ENCODE assay signal across 13 mouse cellular contexts in the genomic region with DNA sequence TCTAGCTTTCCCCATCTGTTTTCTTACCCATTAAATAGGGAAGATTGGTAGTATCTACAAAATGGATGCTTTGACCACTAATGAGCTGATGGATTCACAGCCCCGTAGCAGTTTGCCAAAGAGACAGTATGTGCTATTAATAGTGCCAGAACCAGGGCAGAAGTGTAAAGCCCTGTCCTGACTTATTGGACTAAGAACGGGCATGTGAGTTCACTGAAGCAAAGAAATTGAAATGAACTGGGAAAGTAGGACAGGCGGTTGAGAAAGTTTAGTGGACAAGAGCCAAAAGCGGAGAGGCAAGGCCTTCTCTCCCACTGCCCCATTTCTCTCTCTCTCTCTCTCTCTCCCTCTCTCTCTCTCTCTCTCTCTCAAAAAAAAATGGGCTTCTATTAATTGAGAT. TPM values are rescaled to one million over a fixed set of nuclear protein-coding genes. Genes with fewer than 3 reads are reported as not detected.
DNase-seq lines count a peak whose midpoint lies in the region; ATAC-seq and TF ChIP-seq lines count a peak whose summit lies in the region.
"Had no signal": no experiment of that assay in that cellular context is flagged by ENCODE, and none has a peak within 500 bp of the region (broad histone marks: within the 10 kb centered on the region; RNA-seq: fewer than 3 reads in every experiment).

No protein-coding gene starts in this region.

- TF ChIP-seq POLR2A in lung, adult 2 months (IDR thresholded peaks at IDR 0.05; ENCODE audit: borderline replicate concordance, extremely low read depth, low read depth, low read length), result no peak

- no peak for TF ChIP-seq CTCF in heart, postnatal 0 days (IDR thresholded peaks at IDR 0.05; ENCODE audit: low read depth)
- no peak for TF ChIP-seq CTCF in lung, postnatal 0 days (IDR thresholded peaks at IDR 0.05)
- no peak for TF ChIP-seq CTCF in lung, adult 2 months (IDR thresholded peaks at IDR 0.05; ENCODE audit: insufficient read depth, low read length)

- H3K79me2 ChIP-seq in macrophage (ENCODE audit: inconsistent target), result no peaks in the 10 kb centered on the region

- H3K9me3 ChIP-seq in heart, postnatal 0 days (replicated peaks; ENCODE audit: control insufficient read depth, low read length), result no peaks in the 10 kb centered on the region
- H3K9me3 ChIP-seq in lung, postnatal 0 days (ENCODE audit: low read length), result no peaks in the 10 kb centered on the region
- H3K9me3 ChIP-seq: liver, embryonic 13.5 days had no signal

- no peak overlapping the region for H3K4me2 ChIP-seq in heart, postnatal 0 days (ENCODE audit: low read depth, low read length)
- H3K4me2 ChIP-seq in lung, postnatal 0 days (replicated peaks; ENCODE audit: low read depth, low read length), result no peak overlapping the region
- H3K4me2 ChIP-seq: liver, embryonic 13.5 days had no signal

- peak overlapping the region; percentile 34; the same call in 1 of the 2 replicates for H3K27ac ChIP-seq in heart, postnatal 0 days (ENCODE audit: low read depth)
- peak overlapping the region; percentile 76 for H3K27ac ChIP-seq in lung, postnatal 0 days (ENCODE audit: low read length)
- peak overlapping the region; percentile 25 for H3K27ac ChIP-seq in macrophage
- H3K27ac ChIP-seq: liver, embryonic 13.5 days had no signal

- peaks cover 15% of the 10 kb centered on the region for H3K4me1 ChIP-seq in heart, postnatal 0 days (ENCODE audit: control insufficient read depth, insufficient read depth)
- peaks cover 20% of the 10 kb centered on the region for H3K4me1 ChIP-seq in lung, postnatal 0 days (ENCODE audit: insufficient read depth, low read depth, low read length)
- peaks cover 13% of the 10 kb centered on the region for H3K4me1 ChIP-seq in lung, adult 2 months (ENCODE audit: control insufficient read depth, insufficient read depth, low read length)

- H3K36me3 ChIP-seq in heart, postnatal 0 days (replicated peaks; ENCODE audit: control insufficient read depth, insufficient read depth, low read length), result 0 out of 2 replicates have a peak, but pooled peaks cover 4% of the 10 kb centered on the region
- H3K36me3 ChIP-seq in lung, postnatal 0 days (ENCODE audit: insufficient read depth, low read length), result 0 out of 2 replicates have a peak, but pooled peaks cover 13% of the 10 kb centered on the region
- peaks cover 35% of the 10 kb centered on the region; the same call in 1 of the 2 replicates for H3K36me3 ChIP-seq in macrophage (ENCODE audit: inconsistent target)

- WGBS in heart, postnatal 0 days, result 45% methylated on average over 4 of the region's 4 CpGs
- 61% methylated on average over 4 of the region's 4 CpGs for WGBS in lung, postnatal 0 days
- WGBS in lung, adult 2 months, result 60% methylated on average over 4 of the region's 4 CpGs
- WGBS in macrophage (ENCODE audit: missing documents), result 85% methylated on average over 4 of the region's 4 CpGs

- H3K4me3 ChIP-seq in heart, postnatal 0 days (ENCODE audit: low read depth, low read length), result no peak overlapping the region
- H3K4me3 ChIP-seq in lung, postnatal 0 days (ENCODE audit: low read depth, low read length), result no peak overlapping the region
- no peak overlapping the region for H3K4me3 ChIP-seq in lung, adult 2 months (replicated peaks; ENCODE audit: extremely low read depth, low read depth, low read length)
- no peak overlapping the region for H3K4me3 ChIP-seq in macrophage (ENCODE audit: inconsistent target)
- H3K4me3 ChIP-seq: erythroblast, embryonic 14.5 days; liver, embryonic 13.5 days had no signal

- H3K27me3 ChIP-seq in heart, postnatal 0 days (ENCODE audit: control insufficient read depth, insufficient read depth, low read length), result no peaks in the 10 kb centered on the region
- no peaks in the 10 kb centered on the region for H3K27me3 ChIP-seq in lung, postnatal 0 days (replicated peaks; ENCODE audit: insufficient read depth, low read length)
- H3K27me3 ChIP-seq: liver, embryonic 13.5 days had no signal

- H3K9ac ChIP-seq in heart, postnatal 0 days (replicated peaks; ENCODE audit: low read depth, low read length), result no peak overlapping the region
- no peak overlapping the region for H3K9ac ChIP-seq in lung, postnatal 0 days (replicated peaks; ENCODE audit: low read depth)
- H3K9ac ChIP-seq: liver, embryonic 13.5 days had no signal

- no peak for ATAC-seq in heart, postnatal 0 days (ENCODE audit: insufficient read depth, low read depth)
- no peak for ATAC-seq in lung, postnatal 0 days
- ATAC-seq in erythroid progenitor cell, adult 5-6 weeks (replicated peaks; ENCODE audit: low FRiP score, poor library complexity, severe bottlenecking), result no peak

- TF ChIP-seq EP300 in heart, postnatal 0 days (IDR thresholded peaks at IDR 0.05; ENCODE audit: low read depth), result no peak
- TF ChIP-seq EP300 in lung, postnatal 0 days (IDR thresholded peaks at IDR 0.05), result no peak

- no peak for DNase-seq in heart, postnatal 0 days (ENCODE audit: low spot score)
- DNase-seq in heart, adult 18-20 months, result no peak
- DNase-seq in lung, postnatal 0 days (ENCODE audit: low spot score), result peak; percentile 76
- DNase-seq in lung, adult 2 months, result no peak
- DNase-seq in kidney, adult 18-20 months, result peak; percentile 35
- no peak for DNase-seq in spleen, postnatal 14 days (ENCODE audit: low spot score in 2 of 2)
- DNase-seq: liver, embryonic 13.5 days had no signal

RNA-seq across cellular contexts. Expression of a gene that starts 17.0 kb away (rescaled TPM):
- total RNA-seq in heart, postnatal 0 days (2014; rRNA removed; ENCODE audit: low replicate concordance), result 1.5 and 3.8 TPM in 2 replicates
- 1.2 and 1.3 TPM in 2 replicates for polyA plus RNA-seq in heart, postnatal 0 days (2015; fragmentation: Nextera tagmentation; extraction: Ambion mirVana)
- 1 to 10 TPM; 4.8 to 6.1 TPM for total RNA-seq in heart, adult 18-20 months (2021)
- 8.4 and 8.7 TPM in 2 replicates for polyA plus RNA-seq in lung, postnatal 0 days (2015; fragmentation: Nextera tagmentation; extraction: Ambion mirVana)
- 10.3 and 13.8 TPM in 2 replicates for polyA plus RNA-seq in lung, adult 2 months (2012; rRNA removed)
- 100 to 1,000 TPM in 4 of 26 experiments, 10 to 100 TPM in 14, 1 to 10 TPM in 8; 7.0 to 144 (median 22.3) TPM for total RNA-seq in macrophage (2018; cell fraction: chromatin; rRNA removed)
- total RNA-seq in macrophage (2018; cell fraction: cytosol; rRNA removed), result 10 to 100 TPM; 10.2 to 96.6 (median 29.8) TPM
- total RNA-seq in macrophage (2018; cell fraction: nucleus; rRNA removed), result 100 to 1,000 TPM in 3 of 26 experiments, 10 to 100 TPM in 21, 1 to 10 TPM in 2; 8.5 to 133 (median 28.5) TPM
- 17.5 to 35.6 TPM (median 30.8 TPM) in 3 replicates for polyA plus RNA-seq in macrophage (2018)
- 5.8 and 7.1 TPM in 2 replicates for total RNA-seq in erythroid progenitor cell, adult 5-6 weeks (2015; ENCODE audit: low replicate concordance)
- total RNA-seq in erythroid progenitor cell, adult 5-6 weeks (2017; ENCODE audit: low replicate concordance), result 1.2 and 2.6 TPM in 2 replicates

RNA-seq across cellular contexts. Expression of a gene that starts 23.6 kb away (rescaled TPM):
- 0.46 and 3.6 TPM in 2 replicates for total RNA-seq in heart, postnatal 0 days (2014; rRNA removed; ENCODE audit: low replicate concordance)
- polyA plus RNA-seq in heart, postnatal 0 days (2015; fragmentation: Nextera tagmentation; extraction: Ambion mirVana), result 0.36 and 0.37 TPM in 2 replicates
- 1 to 10 TPM; 7.6 to 9.6 TPM for total RNA-seq in heart, adult 18-20 months (2021)
- polyA plus RNA-seq in lung, postnatal 0 days (2015; fragmentation: Nextera tagmentation; extraction: Ambion mirVana), result 5.5 and 6.3 TPM in 2 replicates
- polyA plus RNA-seq in lung, adult 2 months (2012; rRNA removed), result 22.2 and 35.3 TPM in 2 replicates
- 100 to 1,000 TPM; 252 to 707 (median 456) TPM for total RNA-seq in macrophage (2018; cell fraction: chromatin; rRNA removed)
- total RNA-seq in macrophage (2018; cell fraction: cytosol; rRNA removed), result 1,000 to 10,000 TPM; 1,942 to 3,390 (median 2,625) TPM
- total RNA-seq in macrophage (2018; cell fraction: nucleus; rRNA removed), result 1,000 to 10,000 TPM in 25 of 26 experiments, 100 to 1,000 TPM in 1; 793 to 4,386 (median 3,068) TPM
- polyA plus RNA-seq in macrophage (2018), result 2,177 to 2,766 TPM (median 2,684 TPM) in 3 replicates
- total RNA-seq in erythroid progenitor cell, adult 5-6 weeks (2015; ENCODE audit: low replicate concordance), result 61.6 and 71.0 TPM in 2 replicates
- total RNA-seq in erythroid progenitor cell, adult 5-6 weeks (2017; ENCODE audit: low replicate concordance), result 23.0 and 36.1 TPM in 2 replicates

RNA-seq across cellular contexts. Expression of a gene that starts 56.5 kb away (rescaled TPM):
- not detected in 2 replicates for total RNA-seq in heart, postnatal 0 days (2014; rRNA removed; ENCODE audit: low replicate concordance)
- polyA plus RNA-seq in heart, postnatal 0 days (2015; fragmentation: Nextera tagmentation; extraction: Ambion mirVana), result not detected in 2 replicates
- not detected for total RNA-seq in heart, adult 18-20 months (2021)
- polyA plus RNA-seq in lung, postnatal 0 days (2015; fragmentation: Nextera tagmentation; extraction: Ambion mirVana), result not detected in 2 replicates
- polyA plus RNA-seq in lung, adult 2 months (2012; rRNA removed), result not detected in 2 replicates
- not detected for total RNA-seq in macrophage (2018; cell fraction: chromatin; rRNA removed)
- total RNA-seq in macrophage (2018; cell fraction: cytosol; rRNA removed), result not detected
- not detected for total RNA-seq in macrophage (2018; cell fraction: nucleus; rRNA removed)
- polyA plus RNA-seq in macrophage (2018), result not detected in 3 replicates
- total RNA-seq in erythroid progenitor cell, adult 5-6 weeks (2015; ENCODE audit: low replicate concordance), result not detected in 2 replicates
- total RNA-seq in erythroid progenitor cell, adult 5-6 weeks (2017; ENCODE audit: low replicate concordance), result not detected in 2 replicates
- total RNA-seq: gastrocnemius, adult 8-10 months; heart, postnatal 4 days; layer of hippocampus, postnatal 25 days had no signal
- polyA plus RNA-seq: erythroblast, embryonic 14.5 days; liver, embryonic 13.5 days had no signal

Comparison
In these comparisons a context has a peak if more than half of its experiments do, and no peak if none do; other contexts are left out.
1. DNase-seq: peak in lung, postnatal 0 days (single experiment) and kidney, adult 18-20 months (single experiment); none in heart, postnatal 0 days (single experiment), heart, adult 18-20 months (0 of 2), lung, adult 2 months (single experiment) and spleen, postnatal 14 days (0 of 2).
2. H3K27ac ChIP-seq: peak in every context shown above with its lines; median percentile 76 in lung, postnatal 0 days; 34 in heart, postnatal 0 days; 25 in macrophage.
3. RNA of a gene that starts 23.6 kb away (polyA plus RNA-seq): 2,177 to 2,766 TPM in macrophage; 22.2 to 35.3 TPM in lung, adult 2 months, 5.5 to 6.3 TPM in lung, postnatal 0 days and 0.36 to 0.37 TPM in heart, postnatal 0 days; every median in the first group is over 10 times any median in the second.